Mouse (Mus musculus) thymus, postnatal 4 days (tissue): Measurements from ENCODE around the gene Ablim1.

Experiments used
- DNase-seq: peaks from one replicate; pipeline ENCODE4 v3.0.0; 2021

Ablim1 gene

GRCm38 (mm10) chr19:57314346-57315012 is at the start of gene Ablim1:
Ablim1 (minus strand) TSS chr19:57314919.
- DNase-seq, result peak; percentile 31

GRCm38 (mm10) chr19:57363538-57363937 is 48.8 kb upstream of the Ablim1 start:
- no peak for DNase-seq

DNA sequence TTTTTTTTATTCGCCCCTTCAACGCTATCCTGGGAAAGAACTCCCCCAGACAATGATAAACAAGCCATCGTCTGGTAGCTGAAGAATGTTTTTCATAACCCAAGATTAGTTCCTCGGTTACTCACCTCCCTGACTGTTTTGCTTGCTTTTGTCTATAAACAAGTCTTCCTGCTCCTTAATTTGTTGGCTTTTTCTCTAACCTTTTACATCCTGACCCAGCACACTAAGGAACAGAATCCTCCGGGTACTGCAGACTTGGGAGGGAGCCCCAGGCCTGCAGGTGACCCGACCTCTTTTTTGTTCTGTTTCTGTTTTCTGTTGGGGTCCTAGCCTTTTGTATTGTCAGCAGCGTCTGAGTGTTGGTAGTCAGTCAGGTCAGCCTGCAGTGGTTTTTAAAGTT is 48.4 kb upstream of the Ablim1 start:
- DNase-seq, result no peak

DNA sequence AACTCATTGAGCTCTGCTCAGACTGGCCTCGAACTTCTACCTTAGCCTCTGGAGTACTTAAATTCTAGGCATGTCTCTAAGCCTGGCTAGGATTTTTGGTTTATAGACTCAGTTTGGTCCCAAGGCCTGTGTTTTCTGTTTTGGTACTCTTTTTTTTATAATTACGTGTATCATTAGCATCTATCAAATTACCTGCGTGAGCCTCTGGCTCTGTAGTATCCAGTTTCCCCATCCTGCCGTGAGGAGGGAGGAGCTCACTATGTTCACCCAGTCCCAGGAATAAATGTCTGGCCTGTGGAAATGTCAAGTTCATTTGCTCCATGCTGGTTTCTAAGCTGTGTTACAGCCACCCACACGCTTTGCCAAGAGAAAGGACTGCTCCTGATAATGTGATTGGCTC is 47.9 kb upstream of the Ablim1 start:
- DNase-seq, result no peak

- no peak for DNase-seq
These were observed 47.2 kb upstream of the Ablim1 start for GRCm38 (mm10) chr19:57361939-57362307.

- DNase-seq, result peak; percentile 70
These were observed 46.6 kb upstream of the Ablim1 start for GRCm38 (mm10) chr19:57361131-57361938.

GRCm38 (mm10) chr19:57360341-57361130 is 45.8 kb upstream of the Ablim1 start, which contains the start of gene Fam160b1:
Fam160b1 (plus strand) TSS chr19:57360680.
- DNase-seq, result peak; percentile 97

DNA sequence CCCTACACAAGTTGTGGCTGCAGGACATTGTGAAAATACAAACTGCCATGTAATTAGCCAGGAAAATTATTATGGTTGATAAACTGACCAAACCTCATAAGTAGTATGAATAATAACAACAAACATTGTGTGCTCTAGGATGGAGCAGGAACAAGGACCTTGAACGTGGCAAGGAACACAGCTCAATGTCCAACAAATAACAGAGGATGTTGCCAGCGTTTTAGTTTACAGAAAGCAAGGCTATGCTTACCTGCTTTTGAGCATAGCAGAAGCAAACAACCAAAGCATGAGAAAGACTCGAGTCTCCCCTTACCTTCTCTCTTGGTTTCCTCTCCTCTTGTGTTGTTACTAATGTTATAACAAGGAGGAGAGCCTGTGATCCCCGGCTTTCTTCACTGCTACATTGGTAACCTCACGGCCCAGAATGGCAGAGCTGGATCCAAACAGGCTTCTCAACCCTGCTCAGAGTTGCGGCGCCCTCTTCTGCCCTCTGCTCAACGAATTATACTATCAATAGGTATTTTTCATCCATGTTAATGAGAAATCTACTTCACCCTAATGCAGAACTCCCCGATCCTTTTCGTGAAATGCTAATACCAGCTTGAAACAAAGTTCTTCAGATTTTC is 45.1 kb upstream of the Ablim1 start:
- peak; percentile 72 for DNase-seq

- DNase-seq, result no peak
These were observed 44.3 kb upstream of the Ablim1 start for GRCm38 (mm10) chr19:57358836-57359598.

GRCm38 (mm10) chr19:57358322-57358721 is 43.6 kb upstream of the Ablim1 start:
- peak; percentile 94 for DNase-seq

- no peak for DNase-seq
These were observed 43.1 kb upstream of the Ablim1 start for GRCm38 (mm10) chr19:57357811-57358210.

DNA sequence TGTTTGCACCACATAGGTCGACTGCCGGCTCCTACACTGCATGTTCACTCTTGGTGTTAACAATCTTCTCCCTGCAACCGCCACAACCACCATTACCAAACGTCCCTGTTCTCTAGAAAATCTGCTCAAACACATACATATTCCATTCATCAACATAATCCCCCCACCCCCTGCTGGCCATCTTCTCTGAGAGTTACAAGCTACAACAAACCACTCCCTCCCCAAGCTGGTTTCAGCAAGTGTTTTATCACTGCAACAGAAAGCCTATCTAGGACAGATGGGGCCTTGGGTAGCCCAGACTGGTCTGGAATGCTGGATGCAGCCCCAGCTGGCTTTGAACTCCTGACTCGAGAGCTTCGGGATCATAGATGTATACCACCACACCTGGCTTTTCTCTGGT is 42.5 kb upstream of the Ablim1 start:
- peak; percentile 47 for DNase-seq

- DNase-seq, result peak; percentile 61
These were observed 41.6 kb upstream of the Ablim1 start for GRCm38 (mm10) chr19:57356273-57356672.

DNA sequence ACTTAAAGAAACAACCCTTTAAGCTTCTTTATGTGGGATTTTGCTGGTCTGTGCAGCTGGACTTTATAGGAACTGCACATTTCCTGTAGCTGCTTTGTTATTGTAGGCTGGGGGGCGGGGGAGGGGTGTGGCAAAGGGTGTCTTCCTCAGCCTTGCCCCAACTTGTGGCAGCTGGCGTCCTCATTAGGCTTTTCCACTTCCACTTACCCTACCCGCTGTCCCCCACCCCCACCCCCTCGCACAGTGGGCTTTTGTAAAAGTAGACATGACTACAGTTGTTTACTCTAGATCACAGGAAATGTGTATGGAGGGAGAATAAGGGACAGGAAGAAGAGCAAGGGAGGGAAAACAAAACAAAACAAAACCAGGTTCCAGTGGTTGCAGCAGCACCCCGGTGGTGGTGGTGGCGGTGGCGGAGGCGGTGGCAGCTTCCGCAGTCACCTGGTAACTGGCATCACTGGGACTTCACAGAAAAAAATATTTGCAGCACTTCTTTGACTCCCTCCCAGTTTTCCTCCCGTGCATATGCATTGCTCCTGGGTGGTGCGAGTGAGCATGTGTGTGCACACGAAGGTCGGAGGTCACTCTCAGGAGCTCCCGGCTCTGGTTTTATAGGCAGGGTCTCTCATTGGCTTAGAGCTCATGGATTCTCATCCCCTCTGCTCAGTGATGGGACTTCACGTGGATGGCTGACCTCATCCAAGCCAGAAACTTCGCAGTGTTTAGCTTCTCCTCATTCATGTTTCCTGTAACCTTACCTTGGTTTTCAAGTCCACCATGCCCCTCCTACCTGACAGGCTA is 40.9 kb upstream of the Ablim1 start:
- DNase-seq, result peak; percentile 81

GRCm38 (mm10) chr19:57354715-57355114 is 40.0 kb upstream of the Ablim1 start:
- peak; percentile 39 for DNase-seq

DNA sequence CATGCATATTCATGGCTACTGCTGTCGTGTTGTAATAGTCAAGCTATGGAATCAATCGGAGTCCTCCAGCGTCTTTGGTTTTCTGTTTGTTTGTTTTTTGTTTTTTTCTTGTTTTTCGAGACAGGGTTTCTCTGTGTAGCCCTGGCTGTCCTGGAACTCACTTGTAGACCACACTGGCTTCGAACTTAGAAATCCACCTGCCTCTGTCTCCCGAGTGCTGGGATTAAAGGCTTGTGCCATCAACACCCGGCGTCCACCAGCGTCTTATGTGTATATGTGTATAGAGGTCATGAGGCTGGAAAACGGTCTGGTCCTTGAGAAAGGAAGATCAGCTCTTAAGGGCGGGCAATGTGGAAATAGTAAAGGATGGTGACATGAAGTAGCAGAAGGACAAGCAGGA is 39.3 kb upstream of the Ablim1 start:
- no peak for DNase-seq

DNA sequence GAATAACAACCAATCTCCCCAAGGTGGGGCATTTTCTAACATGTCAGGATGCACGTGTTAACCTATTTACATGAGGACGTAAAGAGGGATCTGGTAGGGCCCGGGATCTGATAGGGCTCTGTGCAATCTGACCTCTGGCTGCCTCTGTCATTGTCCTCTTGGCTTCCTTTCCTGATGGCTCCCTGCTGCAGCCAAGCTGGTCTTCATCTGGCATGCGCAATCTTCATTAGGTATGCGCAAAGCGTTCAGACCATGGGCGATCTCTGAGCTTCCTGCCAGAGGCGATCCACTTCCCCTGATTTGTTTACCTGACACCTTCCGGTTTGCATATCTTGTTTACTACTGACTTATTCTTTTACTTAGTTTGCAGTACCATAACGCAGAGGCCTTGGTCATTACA is 38.5 kb upstream of the Ablim1 start:
- no peak for DNase-seq

DNA sequence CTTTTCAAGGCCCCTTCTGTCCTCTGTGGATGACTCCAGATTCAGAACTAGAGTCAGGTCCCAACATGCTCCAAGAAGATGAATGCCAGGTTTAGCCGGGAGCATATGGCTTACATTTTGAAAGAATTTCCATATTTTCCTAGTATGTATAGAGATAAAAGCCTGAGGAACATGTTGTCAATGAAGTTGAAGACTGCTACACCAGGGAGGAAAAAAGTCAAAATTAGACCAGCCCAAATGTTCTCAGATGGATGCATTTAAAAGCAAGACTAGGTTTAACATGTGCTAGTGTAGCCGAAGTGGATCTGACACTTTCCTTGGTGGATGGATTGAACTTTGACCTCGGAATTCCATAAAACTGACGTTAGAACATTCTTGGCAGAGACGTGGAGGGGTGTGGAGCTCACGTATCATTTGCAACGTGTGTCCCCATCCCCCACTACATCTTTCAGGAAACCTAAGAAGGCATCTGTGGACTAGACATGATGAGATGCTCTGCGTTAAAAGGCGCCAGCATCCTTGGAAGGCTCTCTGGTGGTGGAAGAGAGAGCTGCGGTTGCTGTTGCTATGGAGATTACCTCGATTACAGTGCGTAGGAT is 37.7 kb upstream of the Ablim1 start:
- DNase-seq, result no peak

- DNase-seq, result no peak
These were observed 34.4 kb upstream of the Ablim1 start for GRCm38 (mm10) chr19:57349096-57349495.

- DNase-seq, result no peak
These were observed 30.0 kb upstream of the Ablim1 start for GRCm38 (mm10) chr19:57344678-57345077.

DNA sequence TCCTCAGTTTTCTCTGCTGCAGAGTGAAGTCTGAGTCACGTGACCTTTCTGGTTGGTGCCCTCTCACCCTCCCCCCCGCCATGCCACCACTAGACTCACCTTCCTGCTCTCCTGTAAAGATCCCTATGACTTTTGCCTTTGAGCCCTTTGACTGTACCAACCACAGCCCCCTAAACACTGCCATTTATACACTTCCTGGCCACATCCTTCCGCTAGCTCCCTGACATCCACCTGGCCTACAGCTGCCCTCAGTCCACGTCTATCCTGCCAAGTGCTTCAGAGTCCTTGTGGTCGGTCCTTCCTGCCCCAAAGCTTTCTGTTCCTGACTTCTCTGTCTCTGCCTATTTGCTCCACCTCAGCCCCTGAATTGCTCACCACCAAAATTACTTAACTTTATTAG is 29.1 kb upstream of the Ablim1 start:
- DNase-seq, result peak; percentile 54
